Mouse (Mus musculus): ENCODE results near the gene Akr1d1.

- no peak for TF ChIP-seq EP300 (optimal IDR thresholded peaks at IDR 0.05)
- TF ChIP-seq CTCF (IDR thresholded peaks at IDR 0.05; ENCODE audit: low read depth) = no peak
Observed at GRCm38 (mm10) chr6:37492241-37492640, 37.7 kb upstream of the Akr1d1 start.
